Mouse (Mus musculus) lung, postnatal 0 days (tissue): ENCODE measurements around the gene Slc43a3.

Experiments
- CTCF ChIP-seq: IDR thresholded peaks from 2 replicates; pipeline ENCODE4 v1.5.1; 2016; ENCODE audit warnings: antibody characterized with exemption, mild to moderate bottlenecking
- EP300 ChIP-seq: IDR thresholded peaks from 2 replicates; pipeline ENCODE4 v1.6.1; 2016; ENCODE audit warnings: antibody characterized with exemption, mild to moderate bottlenecking, control low read depth

DNA sequence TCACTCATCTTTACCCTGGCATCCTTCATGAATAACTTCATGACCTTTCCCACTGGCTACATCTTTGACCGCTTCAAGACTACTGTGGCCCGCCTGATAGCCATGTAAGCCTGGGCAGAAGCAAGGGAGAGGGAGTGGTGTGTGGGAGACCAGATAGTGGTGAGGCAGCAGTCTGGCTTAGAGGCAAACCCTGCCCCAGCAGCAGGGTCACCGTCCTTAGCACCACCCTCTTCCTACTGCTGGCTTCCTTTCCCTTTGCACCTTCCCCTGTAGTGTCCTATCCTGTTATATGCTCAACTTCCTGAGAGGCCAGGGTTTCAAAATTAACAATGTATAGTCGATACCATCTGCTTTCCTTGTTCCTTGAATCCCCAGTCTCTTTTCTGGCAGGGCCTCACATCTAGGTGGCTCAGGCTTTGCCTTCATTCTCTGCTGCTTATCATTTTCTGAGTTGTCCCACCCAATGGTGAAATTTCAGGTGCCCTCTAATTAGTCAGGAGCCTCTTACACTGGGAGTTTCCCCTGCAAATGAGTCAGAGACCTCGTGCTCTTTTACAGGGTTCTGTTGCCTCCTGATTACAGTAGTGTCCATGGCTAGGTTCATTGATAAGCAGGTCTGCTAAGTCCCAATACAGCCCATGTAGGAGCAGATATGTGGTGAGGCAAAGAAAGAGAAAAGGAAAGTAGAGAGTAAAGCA is 2.0 kb downstream of the Slc43a3 start:
- TF ChIP-seq CTCF (no peak), EP300 (peak; percentile 69; the same call in 1 of the 2 replicates)
